Mouse (Mus musculus) heart, embryonic 16.5 days (tissue): ENCODE results near the gene Psma7. TPM values are rescaled to one million over a fixed set of nuclear protein-coding genes. Genes with fewer than 3 reads are reported as not detected.

ENCODE experiments used
- ATAC-seq: fragments of 200-750 bp; cut with Nextera tagmentation; replicated peaks from 2 replicates; pipeline ENCODE4 v1.8.0; 2017; ENCODE audit warnings: moderate number of reproducible peaks; ENCODE audit not compliant: insufficient read depth, low FRiP score; ENCODE audit errors: extremely low read depth
- H3K27ac ChIP-seq: fragments of 300-500 bp; sonication (generic); 2 replicates; pipeline ENCODE4 v1.5.1; 2014; ENCODE audit warnings: mild to moderate bottlenecking, low read length, control low read depth, moderate library complexity
- H3K27me3 ChIP-seq: fragments of 300-500 bp; sonication (generic); 2 replicates; pipeline ENCODE4 v1.6.1; 2014; ENCODE audit warnings: low read length, mixed read lengths; ENCODE audit not compliant: control insufficient read depth, insufficient read depth
- H3K36me3 ChIP-seq: fragments of 300-500 bp; sonication (generic); 2 replicates; pipeline ENCODE4 v1.6.1; 2014; ENCODE audit not compliant: control insufficient read depth, insufficient read depth
- H3K4me1 ChIP-seq: fragments of 300-500 bp; sonication (generic); 2 replicates; pipeline ENCODE4 v1.6.1; 2014; ENCODE audit warnings: low read length, mixed read lengths; ENCODE audit not compliant: control insufficient read depth, insufficient read depth
- H3K4me2 ChIP-seq: fragments of 300-500 bp; sonication (generic); 2 replicates; pipeline ENCODE4 v1.6.1; 2014; ENCODE audit warnings: low read depth, mild to moderate bottlenecking, control low read depth, low read length
- H3K4me3 ChIP-seq: fragments of 300-500 bp; sonication (generic); 2 replicates; pipeline ENCODE4 v1.5.1; 2014; ENCODE audit warnings: mild to moderate bottlenecking, control low read depth, low read length
- H3K9ac ChIP-seq: fragments of 300-500 bp; sonication (generic); 2 replicates; pipeline ENCODE4 v1.6.1; 2014; ENCODE audit warnings: low read length, control low read depth
- H3K9me3 ChIP-seq: fragments of 300-500 bp; sonication (generic); replicated peaks from 2 replicates; pipeline ENCODE4 v1.6.1; 2016; ENCODE audit warnings: low read length; ENCODE audit not compliant: control insufficient read depth
- WGBS: fragments of 180-500 bp; shearing (Covaris S2); extraction: QIAGEN DNeasy Blood & Tissue Kit; methylation state at CpG from one replicate; pipeline ENCODE4 v1.1.7; 2014; 5-methylcytosine and 5-hydroxymethylcytosine counted together
- polyA plus RNA-seq: library from polyadenylated mRNA; unstranded; fragments of >200 nt; fragmentation: Nextera tagmentation; extraction: Ambion mirVana; gene quantifications from 2 replicates; pipeline ENCODE4 v1.2.1, GENCODE M21; 2015

Gene Psma7
- polyA plus RNA-seq, 1 experiment from 2014 or later, result 421 TPM

DNA sequence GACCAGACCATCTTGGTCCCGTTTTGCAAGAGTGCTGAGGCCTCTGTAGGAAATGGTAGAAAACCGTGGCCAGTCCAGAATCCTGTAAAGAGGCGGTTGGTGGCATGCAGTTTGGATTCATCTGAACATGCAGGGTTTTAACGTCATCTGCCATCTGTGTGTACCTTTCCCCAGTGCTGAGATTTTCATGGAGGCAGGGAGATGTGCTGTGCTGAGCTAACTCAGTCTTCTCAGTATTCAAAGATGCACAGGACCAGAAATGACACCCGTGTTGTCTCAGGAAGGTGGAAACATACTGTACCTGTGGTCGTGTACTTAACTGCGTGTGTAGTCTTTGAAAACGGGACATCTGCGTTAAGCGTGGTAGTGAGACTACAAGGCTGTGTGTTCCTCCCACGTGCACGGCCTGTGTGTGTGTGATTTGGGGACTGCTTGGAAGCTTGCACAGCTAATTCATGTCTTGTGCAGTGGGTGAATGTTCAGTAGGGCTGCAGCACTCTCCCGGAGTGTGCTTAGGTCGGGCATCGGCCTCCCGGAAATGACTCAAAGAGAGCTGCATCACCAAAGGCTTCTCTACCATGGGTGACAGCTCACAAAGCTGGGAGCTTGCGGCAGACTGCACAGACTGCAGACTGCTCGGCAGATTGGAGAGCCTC, 5.9 kb upstream of the Psma7 start:
- H3K9me3 ChIP-seq, result no peaks in the 10 kb centered on the region
- ATAC-seq, result no peak
- WGBS, result 92% methylated on average over 18 of the region's 18 CpGs

DNA sequence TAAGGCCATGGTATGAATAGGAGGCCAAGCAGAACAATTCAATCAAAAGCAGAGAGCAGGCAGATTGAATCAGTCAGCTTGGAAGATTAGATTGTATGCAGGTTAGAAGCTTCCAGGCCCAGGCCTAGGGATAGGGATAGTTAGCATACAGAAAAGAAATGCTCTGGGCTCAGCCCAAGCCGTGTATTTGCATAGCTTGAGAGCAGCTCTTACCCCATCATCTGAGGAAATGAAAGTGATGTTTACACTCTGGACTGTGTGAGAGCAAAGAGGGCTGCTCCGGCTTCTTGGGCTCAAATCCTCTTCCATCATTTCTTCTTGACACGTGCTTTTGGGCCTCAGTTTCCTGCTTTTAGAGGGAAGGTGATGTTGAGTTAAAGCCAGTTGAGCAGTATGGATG, 5.3 kb upstream of the Psma7 start:
- Histone ChIP-seq H3K27me3 (no peaks in the 10 kb centered on the region), H3K27ac (no peak overlapping the region), H3K9me3 (no peaks in the 10 kb centered on the region), H3K9ac (no peak overlapping the region), H3K36me3 (no peaks in the 10 kb centered on the region), H3K4me1 (peaks cover 8% of the 10 kb centered on the region; the same call in 1 of the 2 replicates), H3K4me2 (no peak overlapping the region), H3K4me3 (no peak overlapping the region)
- no peak for ATAC-seq
- WGBS, result 78% methylated on average over 3 of the region's 3 CpGs

More for the DNA sequence above, 5.9 kb upstream of the Psma7 start:
- no peak overlapping the region for H3K4me3 ChIP-seq
- H3K4me1 ChIP-seq, result peaks cover 8% of the 10 kb centered on the region; the same call in 1 of the 2 replicates
- H3K27me3 ChIP-seq, result no peaks in the 10 kb centered on the region
- H3K27ac ChIP-seq, result no peak overlapping the region
- H3K9ac ChIP-seq, result no peak overlapping the region
- H3K36me3 ChIP-seq, result no peaks in the 10 kb centered on the region
- no peak overlapping the region for H3K4me2 ChIP-seq

- H3K4me1 ChIP-seq, result peaks cover 20% of the 10 kb centered on the region
- no peaks in the 10 kb centered on the region for H3K9me3 ChIP-seq
- ATAC-seq, result no peak
- no peaks in the 10 kb centered on the region for H3K27me3 ChIP-seq
- no peak overlapping the region for H3K9ac ChIP-seq
- no peaks in the 10 kb centered on the region for H3K36me3 ChIP-seq
- H3K27ac ChIP-seq, result no peak overlapping the region
- 44% methylated on average over 4 of the region's 4 CpGs for WGBS
- no peak overlapping the region for H3K4me3 ChIP-seq
- H3K4me2 ChIP-seq, result no peak overlapping the region
Observed at GRCm38 (mm10) chr2:180045283-180045682, 3.0 kb upstream of the Psma7 start.

GRCm38 (mm10) chr2:180042858-180043515, 754 bp upstream of the Psma7 start:
- Histone ChIP-seq H3K27ac (peak overlapping the region; percentile 92), H3K27me3 (no peaks in the 10 kb centered on the region), H3K9ac (peak overlapping the region; percentile 95), H3K4me1 (peaks cover 23% of the 10 kb centered on the region), H3K36me3 (peaks cover 11% of the 10 kb centered on the region), H3K4me2 (peak overlapping the region; percentile 80), H3K4me3 (peak overlapping the region; percentile 97), H3K9me3 (no peaks in the 10 kb centered on the region)
- peak; percentile 59 for ATAC-seq
- WGBS, result under 1% methylated on average over 62 of the region's 66 CpGs

DNA sequence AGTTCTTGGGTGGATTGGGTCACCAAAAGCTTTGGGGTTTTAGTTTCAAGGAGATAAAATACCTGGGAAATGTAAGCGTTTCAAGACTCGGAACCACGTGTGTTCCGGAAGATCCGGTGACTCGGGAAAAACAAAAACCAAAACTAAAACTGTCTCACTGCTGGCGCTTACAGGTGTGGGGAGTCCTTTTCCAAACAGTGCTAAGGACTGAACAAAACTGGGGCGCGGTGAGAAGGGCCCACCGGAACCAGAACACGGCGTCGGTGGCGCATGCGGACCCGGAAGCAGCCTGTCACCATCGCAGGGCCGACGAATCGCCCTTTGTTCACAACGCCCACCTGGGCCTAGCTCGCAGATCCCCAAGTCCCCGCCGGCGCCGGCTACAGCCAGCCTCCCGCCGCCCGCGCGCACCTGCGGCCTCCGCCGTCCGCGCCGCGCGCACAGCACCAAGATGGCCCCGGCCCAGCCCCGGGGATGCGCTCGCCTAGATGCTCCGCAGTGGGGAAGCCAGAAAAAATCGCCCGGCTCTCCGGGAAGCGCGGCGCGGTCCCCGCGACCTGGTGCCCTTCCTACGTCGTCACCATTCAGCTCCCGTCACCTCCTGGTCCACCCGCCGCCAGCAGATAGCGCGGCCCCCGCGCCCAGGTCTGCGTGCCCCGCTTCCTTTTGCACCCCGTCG, 517 bp downstream of the Psma7 start:
- peak overlapping the region; percentile 97 for H3K4me3 ChIP-seq
- H3K27me3 ChIP-seq, result no peaks in the 10 kb centered on the region
- peak overlapping the region; percentile 79 for H3K4me2 ChIP-seq
- WGBS, result under 1% methylated on average over 66 of the region's 66 CpGs
- H3K36me3 ChIP-seq, result peaks cover 21% of the 10 kb centered on the region
- no peaks in the 10 kb centered on the region for H3K9me3 ChIP-seq
- H3K27ac ChIP-seq, result peak overlapping the region; percentile 92
- H3K9ac ChIP-seq, result peak overlapping the region; percentile 95
- peak; percentile 34 for ATAC-seq
- peaks cover 23% of the 10 kb centered on the region for H3K4me1 ChIP-seq

DNA sequence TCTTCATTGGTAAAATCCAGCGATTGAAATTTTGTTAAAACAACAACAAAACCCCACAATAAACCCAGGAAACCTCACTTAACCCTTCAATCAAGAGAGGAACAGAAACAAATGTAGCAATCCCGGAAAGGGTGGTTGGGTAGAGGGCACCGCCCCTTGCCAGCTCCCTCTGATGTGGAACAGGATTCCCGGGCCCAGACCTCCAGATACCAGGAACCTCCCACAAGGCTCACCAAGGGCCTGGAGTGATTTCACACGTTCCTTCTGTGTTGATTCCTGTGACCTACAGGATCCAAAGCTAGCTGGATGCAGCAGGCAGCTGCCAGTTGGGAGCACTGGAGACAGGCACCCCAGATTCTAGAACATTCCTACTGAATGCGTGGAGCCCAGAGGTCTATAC, 1.8 kb downstream of the Psma7 start:
- H3K36me3 ChIP-seq, result peaks cover 32% of the 10 kb centered on the region
- no peak overlapping the region for H3K4me3 ChIP-seq
- H3K27ac ChIP-seq, result no peak overlapping the region
- H3K9ac ChIP-seq, result no peak overlapping the region; the same call in 1 of the 2 replicates
- no peaks in the 10 kb centered on the region for H3K27me3 ChIP-seq
- H3K4me1 ChIP-seq, result peaks cover 23% of the 10 kb centered on the region
- no peaks in the 10 kb centered on the region for H3K9me3 ChIP-seq
- peak overlapping the region; percentile 23; the same call in 1 of the 2 replicates for H3K4me2 ChIP-seq
- 43% methylated on average over 6 of the region's 6 CpGs for WGBS
- ATAC-seq, result no peak

GRCm38 (mm10) chr2:180034753-180035152, 7.5 kb downstream of the Psma7 start:
- ATAC-seq, result no peak
- 56% methylated on average over 5 of the region's 5 CpGs for WGBS
- no peak overlapping the region for H3K27ac ChIP-seq

DNA sequence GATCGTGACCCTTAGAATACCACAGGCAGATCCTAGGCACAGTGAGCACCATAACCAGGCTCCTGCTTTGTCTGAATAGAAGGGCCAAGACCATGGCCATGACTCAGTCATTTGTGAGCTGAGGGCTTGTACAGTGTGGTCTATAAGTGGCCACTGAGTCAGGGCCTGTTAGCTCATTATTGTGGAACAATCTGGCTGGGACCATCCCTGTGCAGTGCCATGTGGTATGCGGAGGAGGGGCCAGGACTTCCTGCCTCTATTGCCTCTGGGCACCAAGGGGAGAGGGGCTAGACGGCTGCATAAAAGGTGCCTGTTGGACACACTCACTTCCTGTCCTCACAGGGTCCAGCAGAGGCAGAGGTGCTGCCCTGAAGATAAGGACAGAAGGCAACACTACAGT, 8.3 kb downstream of the Psma7 start:
- Histone ChIP-seq H3K4me1 (peaks cover 5% of the 10 kb centered on the region; the same call in 1 of the 2 replicates), H3K27me3 (no peaks in the 10 kb centered on the region)
- WGBS, result 49% methylated on average over 3 of the region's 3 CpGs

More at GRCm38 (mm10) chr2:180034753-180035152, 7.5 kb downstream of the Psma7 start:
- Histone ChIP-seq H3K4me1 (peaks cover 5% of the 10 kb centered on the region; the same call in 1 of the 2 replicates), H3K4me2 (no peak overlapping the region), H3K4me3 (no peak overlapping the region), H3K36me3 (peaks cover 74% of the 10 kb centered on the region), H3K27me3 (no peaks in the 10 kb centered on the region), H3K9ac (no peak overlapping the region), H3K9me3 (no peaks in the 10 kb centered on the region)

GRCm38 (mm10) chr2:180032925-180033324, 9.3 kb downstream of the Psma7 start:
- peaks cover 71% of the 10 kb centered on the region for H3K36me3 ChIP-seq
- no peak overlapping the region for H3K9ac ChIP-seq
- H3K27me3 ChIP-seq, result no peaks in the 10 kb centered on the region
- no peak overlapping the region for H3K4me3 ChIP-seq
- no peak overlapping the region for H3K4me2 ChIP-seq
- ATAC-seq, result no peak
- H3K4me1 ChIP-seq, result peaks cover 12% of the 10 kb centered on the region
- WGBS, result 39% methylated on average over 3 of the region's 3 CpGs
- no peak overlapping the region for H3K27ac ChIP-seq
- no peaks in the 10 kb centered on the region for H3K9me3 ChIP-seq

More for the DNA sequence above, 8.3 kb downstream of the Psma7 start:
- no peak overlapping the region for H3K9ac ChIP-seq
- H3K4me2 ChIP-seq, result no peak overlapping the region
- ATAC-seq, result no peak
- H3K9me3 ChIP-seq, result no peaks in the 10 kb centered on the region
- no peak overlapping the region for H3K4me3 ChIP-seq
- peaks cover 77% of the 10 kb centered on the region for H3K36me3 ChIP-seq
- H3K27ac ChIP-seq, result no peak overlapping the region
